Mouse (Mus musculus) stomach, postnatal 0 days (tissue): Measurements from ENCODE around the gene Sepsecs.

Experiments
- CTCF ChIP-seq: IDR thresholded peaks from 2 replicates; pipeline ENCODE4 v1.5.1; 2016; ENCODE audit warnings: antibody characterized with exemption, low read depth, mild to moderate bottlenecking, moderate library complexity
- EP300 ChIP-seq: optimal IDR thresholded peaks from 2 replicates; pipeline ENCODE3; 2016; ENCODE audit warnings: antibody characterized with exemption

DNA sequence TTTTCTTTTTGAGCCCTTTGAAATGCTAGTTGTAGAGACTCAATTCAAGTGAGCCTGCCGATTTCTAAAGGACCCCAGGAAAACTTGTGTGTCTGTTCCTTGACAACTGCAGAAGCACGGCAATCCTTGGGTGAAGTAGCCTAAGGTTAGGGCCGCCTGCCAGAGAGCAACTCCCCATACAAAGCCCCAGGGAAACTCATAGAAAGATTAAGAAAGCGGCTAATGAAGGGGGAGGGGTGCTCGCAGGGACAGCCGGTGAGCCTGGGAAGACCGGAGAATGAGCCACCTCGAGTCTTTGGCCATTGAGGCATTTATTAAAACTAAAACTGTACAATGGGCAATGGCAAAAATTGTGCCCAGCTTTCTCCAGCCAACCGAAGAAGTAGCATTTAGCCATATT lies 3.8 kb upstream of the Sepsecs start:
- TF ChIP-seq EP300, result no peak
- no peak for TF ChIP-seq CTCF
